Mouse (Mus musculus): Measurements from ENCODE around the gene Per1. TPM values are rescaled to one million over a fixed set of nuclear protein-coding genes. Genes with fewer than 3 reads are reported as not detected.
"Not testable (repeated sequence)": the region's sequence is repeated elsewhere in the genome, so short reads cannot be mapped to it uniquely, and the experiment has no call there.

Gene Per1
- polyA plus RNA-seq, 1 experiment from 2014 or later, result 10.1 TPM

GRCm38 (mm10) chr11:69088103-69088855 is 6.7 kb upstream of the Per1 start, which contains the start of gene Vamp2:
Gene Vamp2 (plus strand): TSS chr11:69088490.
- ATAC-seq (ENCODE audit: low FRiP score) (peak; percentile 90), DNase-seq (ENCODE audit: low spot score) (peak; percentile 97)
- H3K27ac ChIP-seq, result peak within 1 kb of the TSS; percentile 93
- peaks cover 28% of the 10 kb centered on the region for H3K36me3 ChIP-seq (replicated peaks; ENCODE audit: control insufficient read depth, insufficient read depth)
- H3K9me3 ChIP-seq (ENCODE audit: control insufficient read depth, low read length), result no peaks in the 10 kb centered on the region
- H3K27me3 ChIP-seq (ENCODE audit: control insufficient read depth, insufficient read depth, low read length), result no peaks in the 10 kb centered on the region
- peak within 1 kb of the TSS; percentile 98 for H3K9ac ChIP-seq
- H3K4me3 ChIP-seq (replicated peaks; ENCODE audit: low read length), result peak within 1 kb of the TSS; percentile 77
- peaks cover 21% of the 10 kb centered on the region for H3K4me1 ChIP-seq (replicated peaks; ENCODE audit: control insufficient read depth, insufficient read depth, low read length)
- 1% methylated on average over 59 of the region's 67 CpGs for WGBS
- peak within 1 kb of the TSS; percentile 98 for H3K4me2 ChIP-seq (replicated peaks)

- Histone ChIP-seq H3K36me3 (replicated peaks; ENCODE audit: control insufficient read depth, insufficient read depth) (peaks cover 28% of the 10 kb centered on the region), H3K9ac (peak overlapping the region; percentile 98), H3K4me2 (replicated peaks) (peak overlapping the region; percentile 98), H3K27me3 (ENCODE audit: control insufficient read depth, insufficient read depth, low read length) (no peaks in the 10 kb centered on the region), H3K27ac (peak overlapping the region; percentile 93), H3K4me3 (replicated peaks; ENCODE audit: low read length) (peak overlapping the region; percentile 77), H3K4me1 (replicated peaks; ENCODE audit: control insufficient read depth, insufficient read depth, low read length) (peaks cover 21% of the 10 kb centered on the region), H3K9me3 (ENCODE audit: control insufficient read depth, low read length) (no peaks in the 10 kb centered on the region)
- ATAC-seq (ENCODE audit: low FRiP score) (peak; percentile 28), DNase-seq (ENCODE audit: low spot score) (no peak)
- WGBS, result 11% methylated on average over 25 of the region's 25 CpGs
These were observed 6.0 kb upstream of the Per1 start for GRCm38 (mm10) chr11:69088856-69089615.

- Histone ChIP-seq H3K9me3 (ENCODE audit: control insufficient read depth, low read length) (no peaks in the 10 kb centered on the region), H3K36me3 (replicated peaks; ENCODE audit: control insufficient read depth, insufficient read depth) (peaks cover 28% of the 10 kb centered on the region), H3K4me2 (replicated peaks) (peak overlapping the region; percentile 98), H3K4me1 (replicated peaks; ENCODE audit: control insufficient read depth, insufficient read depth, low read length) (peaks cover 21% of the 10 kb centered on the region), H3K27ac (no peak overlapping the region), H3K9ac (peak overlapping the region; percentile 98), H3K4me3 (replicated peaks; ENCODE audit: low read length) (peak overlapping the region; percentile 77), H3K27me3 (ENCODE audit: control insufficient read depth, insufficient read depth, low read length) (no peaks in the 10 kb centered on the region)
- ATAC-seq (ENCODE audit: low FRiP score) (no peak), DNase-seq (ENCODE audit: low spot score) (no peak)
- 87% methylated on average over 12 of the region's 12 CpGs for WGBS
These were observed 5.3 kb upstream of the Per1 start for GRCm38 (mm10) chr11:69089616-69090290.

- no peaks in the 10 kb centered on the region for H3K9me3 ChIP-seq (ENCODE audit: control insufficient read depth, low read length)
- DNase-seq (ENCODE audit: low spot score), result no peak
- ATAC-seq (ENCODE audit: low FRiP score), result no peak
- H3K4me3 ChIP-seq (replicated peaks; ENCODE audit: low read length), result peak overlapping the region; percentile 77; the same call in 1 of the 2 replicates
- no peak overlapping the region for H3K27ac ChIP-seq
- WGBS, result 56% methylated on average over 6 of the region's 6 CpGs
- peak overlapping the region; percentile 98; the same call in 1 of the 2 replicates for H3K9ac ChIP-seq
- peak overlapping the region; percentile 98; the same call in 1 of the 2 replicates for H3K4me2 ChIP-seq (replicated peaks)
- H3K36me3 ChIP-seq (replicated peaks; ENCODE audit: control insufficient read depth, insufficient read depth), result peaks cover 28% of the 10 kb centered on the region
- H3K4me1 ChIP-seq (replicated peaks; ENCODE audit: control insufficient read depth, insufficient read depth, low read length), result peaks cover 23% of the 10 kb centered on the region
- H3K27me3 ChIP-seq (ENCODE audit: control insufficient read depth, insufficient read depth, low read length), result no peaks in the 10 kb centered on the region
These were observed 4.7 kb upstream of the Per1 start for GRCm38 (mm10) chr11:69090367-69090766.

GRCm38 (mm10) chr11:69091566-69092385 is 3.2 kb upstream of the Per1 start:
- WGBS, result 64% methylated on average over 7 of the region's 7 CpGs
- no peak for DNase-seq (ENCODE audit: low spot score)
- H3K27ac ChIP-seq, result no peak overlapping the region
- peaks cover 28% of the 10 kb centered on the region for H3K36me3 ChIP-seq (replicated peaks; ENCODE audit: control insufficient read depth, insufficient read depth)
- no peak for ATAC-seq (ENCODE audit: low FRiP score)
- no peak overlapping the region for H3K9ac ChIP-seq
- H3K4me2 ChIP-seq (replicated peaks), result no peak overlapping the region
- H3K27me3 ChIP-seq (ENCODE audit: control insufficient read depth, insufficient read depth, low read length), result no peaks in the 10 kb centered on the region
- H3K9me3 ChIP-seq (ENCODE audit: control insufficient read depth, low read length), result no peaks in the 10 kb centered on the region
- H3K4me1 ChIP-seq (replicated peaks; ENCODE audit: control insufficient read depth, insufficient read depth, low read length), result peaks cover 34% of the 10 kb centered on the region
- H3K4me3 ChIP-seq (replicated peaks; ENCODE audit: low read length), result no peak overlapping the region

- ATAC-seq (ENCODE audit: low FRiP score), result no peak
- 6% methylated on average over 3 of the region's 3 CpGs for WGBS
- no peak overlapping the region for H3K4me2 ChIP-seq (replicated peaks)
- DNase-seq (ENCODE audit: low spot score), result peak; percentile 78
- no peak overlapping the region for H3K9ac ChIP-seq
- H3K4me1 ChIP-seq (replicated peaks; ENCODE audit: control insufficient read depth, insufficient read depth, low read length), result peaks cover 40% of the 10 kb centered on the region
- H3K27ac ChIP-seq, result no peak overlapping the region
- no peaks in the 10 kb centered on the region for H3K9me3 ChIP-seq (ENCODE audit: control insufficient read depth, low read length)
- no peaks in the 10 kb centered on the region for H3K27me3 ChIP-seq (ENCODE audit: control insufficient read depth, insufficient read depth, low read length)
- H3K36me3 ChIP-seq (replicated peaks; ENCODE audit: control insufficient read depth, insufficient read depth), result peaks cover 28% of the 10 kb centered on the region
- no peak overlapping the region for H3K4me3 ChIP-seq (replicated peaks; ENCODE audit: low read length)
These were observed 2.6 kb upstream of the Per1 start for GRCm38 (mm10) chr11:69092386-69092751.

- 91% methylated on average over 4 of the region's 4 CpGs for WGBS
- no peak overlapping the region for H3K4me2 ChIP-seq (replicated peaks)
- DNase-seq (ENCODE audit: low spot score), result no peak
These were observed 2.1 kb upstream of the Per1 start for GRCm38 (mm10) chr11:69092871-69093270.

GRCm38 (mm10) chr11:69093856-69094255 is 1.2 kb upstream of the Per1 start:
- H3K27ac ChIP-seq; H3K9ac ChIP-seq; H3K4me2 ChIP-seq (replicated peaks); H3K27me3 ChIP-seq (ENCODE audit: control insufficient read depth, insufficient read depth, low read length); DNase-seq (ENCODE audit: low spot score); ATAC-seq (ENCODE audit: low FRiP score); H3K4me3 ChIP-seq (replicated peaks; ENCODE audit: low read length); H3K9me3 ChIP-seq (ENCODE audit: control insufficient read depth, low read length): not testable (repeated sequence)
- peaks cover 53% of the 10 kb centered on the region for H3K4me1 ChIP-seq (replicated peaks; ENCODE audit: control insufficient read depth, insufficient read depth, low read length)
- WGBS, result 88% methylated on average over 7 of the region's 7 CpGs
- H3K36me3 ChIP-seq (replicated peaks; ENCODE audit: control insufficient read depth, insufficient read depth), result peaks cover 28% of the 10 kb centered on the region

More at GRCm38 (mm10) chr11:69092871-69093270, 2.1 kb upstream of the Per1 start:
- H3K27ac ChIP-seq, result no peak overlapping the region
- H3K9ac ChIP-seq, result no peak overlapping the region
- no peaks in the 10 kb centered on the region for H3K9me3 ChIP-seq (ENCODE audit: control insufficient read depth, low read length)
- H3K36me3 ChIP-seq (replicated peaks; ENCODE audit: control insufficient read depth, insufficient read depth), result peaks cover 28% of the 10 kb centered on the region
- H3K4me1 ChIP-seq (replicated peaks; ENCODE audit: control insufficient read depth, insufficient read depth, low read length), result peaks cover 45% of the 10 kb centered on the region
- H3K27me3 ChIP-seq (ENCODE audit: control insufficient read depth, insufficient read depth, low read length), result no peaks in the 10 kb centered on the region
- ATAC-seq (ENCODE audit: low FRiP score), result no peak
- no peak overlapping the region for H3K4me3 ChIP-seq (replicated peaks; ENCODE audit: low read length)

Data from hindbrain, embryonic 14.5 days (tissue).